ENCODE assay signal across 12 mouse cellular contexts in the genomic region with DNA sequence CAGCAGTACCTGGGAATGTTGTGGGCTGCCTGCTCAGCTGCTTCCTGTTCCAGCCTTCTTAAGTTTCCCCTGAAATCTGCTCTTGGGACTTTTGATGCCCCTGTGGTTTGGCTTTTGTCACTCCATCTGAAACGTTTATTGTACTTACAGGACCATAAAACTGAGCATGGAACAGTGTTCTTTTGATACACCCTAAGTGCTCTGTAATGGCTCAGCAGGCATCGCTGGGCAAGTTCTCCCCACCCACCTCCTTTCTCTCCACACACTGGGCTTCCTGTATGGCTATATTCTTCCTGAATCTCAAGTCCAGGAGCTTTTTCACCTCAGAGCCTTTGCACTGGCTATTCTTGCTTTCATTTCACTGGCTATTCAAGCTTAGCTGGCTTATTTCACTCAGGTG. TPM values are rescaled to one million over a fixed set of nuclear protein-coding genes. Genes with fewer than 3 reads are reported as not detected.
"Had no signal": no experiment of that assay in that cellular context is flagged by ENCODE, and none has a peak within 500 bp of the region (broad histone marks: within the 10 kb centered on the region; RNA-seq: fewer than 3 reads in every experiment).

No protein-coding gene starts in this region.

- H3K4me1 ChIP-seq: midbrain, embryonic 13.5 days had no signal

- H3K4me2 ChIP-seq: limb, embryonic 13.5 days; midbrain, embryonic 13.5 days had no signal

- ATAC-seq: midbrain, embryonic 13.5 days had no signal

- H3K9ac ChIP-seq: limb, embryonic 13.5 days; liver, embryonic 14.5 days; midbrain, embryonic 13.5 days had no signal

- H3K36me3 ChIP-seq: limb, embryonic 13.5 days; midbrain, embryonic 13.5 days had no signal

- H3K4me3 ChIP-seq: limb, embryonic 13.5 days; midbrain, embryonic 13.5 days had no signal

- H3K27ac ChIP-seq: limb, embryonic 13.5 days; liver, embryonic 14.5 days; midbrain, embryonic 13.5 days had no signal

- H3K27me3 ChIP-seq: limb, embryonic 13.5 days; midbrain, embryonic 13.5 days had no signal

- H3K9me3 ChIP-seq: limb, embryonic 13.5 days; midbrain, embryonic 13.5 days had no signal

- DNase-seq: kidney, adult 18-20 months; kidney, postnatal 36 days; layer of hippocampus, adult 9-11 months; layer of hippocampus, postnatal 36 days; lung, adult 18-20 months; right cerebral cortex, postnatal 14 days; thymus, postnatal 4 days had no signal

RNA-seq across cellular contexts. Expression of a gene that starts 50.2 kb away (rescaled TPM):
- polyA plus RNA-seq: kidney, embryonic 16.5 days; neural tube, embryonic 14.5 days had no signal
